Mouse (Mus musculus) heart, embryonic 14.5 days (tissue): Measurements from ENCODE around the gene Grid2. TPM values are rescaled to one million over a fixed set of nuclear protein-coding genes. Genes with fewer than 3 reads are reported as not detected.

ENCODE experiments used
- ATAC-seq: fragments of 200-750 bp; cut with Nextera tagmentation; 2 replicates; pipeline ENCODE4 v1.8.0; 2017; ENCODE audit warnings: low read depth, moderate TSS enrichment; ENCODE audit not compliant: insufficient number of reproducible peaks, insufficient read depth, low FRiP score
- H3K27ac ChIP-seq, 2 experiments: fragments of 200-500 bp in 1 of 2; fragments of 300-500 bp in 1 of 2; sonication (generic) in 1 of 2; replicated peaks in 1 of 2; 2 replicates each; pipeline ENCODE4 v1.5.1; 2012 to 2014; ENCODE audit warnings: low read depth in 2 of 2, low read length in 2 of 2, control low read depth in 1 of 2, mild to moderate bottlenecking in 1 of 2, mixed read lengths in 1 of 2; ENCODE audit not compliant: control insufficient read depth in 1 of 2, insufficient read depth in 1 of 2
- H3K27me3 ChIP-seq: fragments of 300-500 bp; sonication (generic); 2 replicates; pipeline ENCODE4 v1.6.1; 2014; ENCODE audit warnings: mild to moderate bottlenecking, low read length, control low read depth; ENCODE audit not compliant: control insufficient read depth, insufficient read depth
- H3K36me3 ChIP-seq: fragments of 300-500 bp; sonication (generic); 2 replicates; pipeline ENCODE4 v1.6.1; 2014; ENCODE audit warnings: mild to moderate bottlenecking, control low read depth, low read length, mixed read lengths; ENCODE audit not compliant: control insufficient read depth, insufficient read depth
- H3K4me1 ChIP-seq, 2 experiments: fragments of 200-500 bp in 1 of 2; fragments of 300-500 bp in 1 of 2; sonication (generic) in 1 of 2; 2 replicates each; pipeline ENCODE4 v1.6.1; 2012 to 2014; ENCODE audit warnings: low read length in 2 of 2, control low read depth in 1 of 2, mixed read lengths in 1 of 2; ENCODE audit not compliant: control insufficient read depth in 2 of 2, insufficient read depth in 2 of 2
- H3K4me2 ChIP-seq: fragments of 300-500 bp; sonication (generic); 2 replicates; pipeline ENCODE4 v1.6.1; 2014; ENCODE audit warnings: mild to moderate bottlenecking, low read length
- H3K4me3 ChIP-seq, 2 experiments: fragments of 200-500 bp in 1 of 2; fragments of 300-500 bp in 1 of 2; sonication (generic) in 1 of 2; 2 replicates each; pipeline ENCODE4 v1.5.1; 2012 to 2014; ENCODE audit warnings: low read length in 2 of 2, mild to moderate bottlenecking in 2 of 2, control low read depth in 1 of 2, low read depth in 1 of 2, moderate library complexity in 1 of 2; ENCODE audit not compliant: control insufficient read depth in 1 of 2, insufficient read depth in 1 of 2
- H3K9ac ChIP-seq: fragments of 300-500 bp; sonication (generic); 2 replicates; pipeline ENCODE4 v1.6.1; 2014; ENCODE audit warnings: mild to moderate bottlenecking, low read length
- H3K9me3 ChIP-seq: fragments of 300-500 bp; sonication (generic); 2 replicates; pipeline ENCODE4 v1.6.1; 2016; ENCODE audit warnings: low read length, control low read depth; ENCODE audit not compliant: control insufficient read depth
- WGBS: fragments of 180-500 bp; shearing (Covaris S2); extraction: QIAGEN DNeasy Blood & Tissue Kit; methylation state at CpG from one replicate; pipeline ENCODE4 v1.1.7; 2014; 5-methylcytosine and 5-hydroxymethylcytosine counted together
- polyA plus RNA-seq: library from polyadenylated mRNA; unstranded; fragments of >200 nt; fragmentation: Nextera tagmentation; extraction: Ambion mirVana; gene quantifications from 2 replicates; pipeline ENCODE4 v1.2.1, GENCODE M21; 2014

Gene Grid2
- polyA plus RNA-seq, 1 experiment from 2014 or later = 1.3 TPM

DNA sequence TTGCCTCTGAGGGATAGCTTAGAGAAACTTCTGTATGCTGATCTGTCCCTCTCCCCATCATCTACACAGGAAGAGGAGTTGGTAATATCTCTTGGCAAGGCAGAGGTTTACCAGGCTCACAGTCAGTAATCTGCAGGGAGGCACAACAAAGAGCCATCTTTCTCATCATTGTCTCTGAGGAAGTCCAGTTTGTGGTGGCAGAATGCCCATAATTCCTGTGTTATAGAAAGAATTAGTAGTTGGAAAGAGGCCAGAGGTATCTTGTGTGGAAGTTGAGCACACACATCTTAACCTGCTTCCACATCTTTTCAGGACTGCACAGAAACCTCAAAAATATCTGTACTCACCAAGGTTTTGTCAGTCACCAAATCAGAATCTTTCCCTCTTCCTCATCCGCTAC, 1071.3 kb downstream of the Grid2 start:
- 88% methylated on average over 1 of the region's 1 CpGs for WGBS
- H3K36me3 ChIP-seq = no peaks in the 10 kb centered on the region
- no peak overlapping the region for H3K4me2 ChIP-seq
- H3K9ac ChIP-seq = no peak overlapping the region
- no peaks in the 10 kb centered on the region for H3K9me3 ChIP-seq
- no peak for ATAC-seq
- no peak overlapping the region for H3K27ac ChIP-seq
- H3K27me3 ChIP-seq = no peaks in the 10 kb centered on the region
- no peak overlapping the region for H3K4me3 ChIP-seq
- H3K4me1 ChIP-seq = no peaks in the 10 kb centered on the region

DNA sequence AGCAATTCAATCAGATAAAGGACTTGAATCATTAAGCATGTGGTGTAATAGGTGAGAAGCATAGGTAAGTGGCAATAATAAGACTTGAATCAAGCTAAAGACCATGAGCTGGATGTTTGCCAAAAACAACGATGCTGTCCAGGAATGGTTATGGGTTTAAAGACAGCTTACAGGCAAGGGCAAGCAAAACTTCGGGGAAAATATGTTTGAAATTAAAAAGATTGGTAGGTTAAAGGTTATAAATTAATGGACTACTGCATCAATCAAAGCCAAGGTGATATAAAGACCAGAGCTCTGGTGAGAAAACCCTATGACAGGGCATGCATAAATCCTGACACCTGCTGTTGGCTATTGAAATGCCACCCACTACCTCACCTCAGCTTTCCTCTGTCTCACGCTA, 1072.2 kb downstream of the Grid2 start:
- no peaks in the 10 kb centered on the region for H3K9me3 ChIP-seq
- H3K27ac ChIP-seq = no peak overlapping the region
- H3K36me3 ChIP-seq = no peaks in the 10 kb centered on the region
- H3K27me3 ChIP-seq = no peaks in the 10 kb centered on the region
- no peak overlapping the region for H3K4me3 ChIP-seq
- no peak for ATAC-seq
- no peaks in the 10 kb centered on the region for H3K4me1 ChIP-seq
- H3K9ac ChIP-seq = no peak overlapping the region
- no peak overlapping the region for H3K4me2 ChIP-seq
- 71% methylated on average over 3 of the region's 3 CpGs for WGBS

DNA sequence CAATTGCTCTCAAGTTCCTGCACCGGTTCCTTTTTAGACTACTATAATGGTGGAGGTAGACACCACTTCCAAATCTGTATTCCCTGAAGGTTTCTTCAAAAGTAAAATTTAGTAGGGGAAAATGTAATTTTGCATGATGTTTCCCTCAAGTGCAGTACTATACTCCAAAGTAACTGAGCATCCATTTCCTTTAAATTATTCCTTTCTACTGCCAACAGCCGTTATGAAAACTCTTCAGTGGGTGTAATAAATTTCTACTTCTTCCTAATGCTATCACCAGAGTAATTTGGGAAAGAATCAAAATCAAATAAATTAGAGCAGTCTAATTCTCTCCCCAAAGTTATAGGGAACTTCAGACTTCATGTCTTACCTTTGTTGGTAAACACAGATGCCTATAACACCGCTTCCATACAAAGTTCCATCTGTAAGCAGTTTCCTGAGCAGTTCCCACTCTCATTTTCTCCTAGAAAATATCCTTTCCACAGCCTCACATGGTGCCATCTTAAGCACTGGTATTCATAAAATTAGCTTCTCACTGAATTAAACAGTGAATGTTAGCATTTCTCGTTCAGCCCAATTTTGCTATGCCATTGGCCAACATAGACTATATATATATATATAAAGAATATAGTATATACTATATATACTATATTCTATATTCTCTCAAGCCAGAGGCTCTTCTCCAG, 1142.9 kb downstream of the Grid2 start:
- no peak overlapping the region for H3K4me3 ChIP-seq
- no peaks in the 10 kb centered on the region for H3K4me1 ChIP-seq
- no peaks in the 10 kb centered on the region for H3K9me3 ChIP-seq
- H3K36me3 ChIP-seq = no peaks in the 10 kb centered on the region
- no peak overlapping the region for H3K9ac ChIP-seq
- ATAC-seq = no peak
- no peak overlapping the region for H3K27ac ChIP-seq
- no peaks in the 10 kb centered on the region for H3K27me3 ChIP-seq
- no peak overlapping the region for H3K4me2 ChIP-seq
- 76% methylated on average over 4 of the region's 4 CpGs for WGBS

DNA sequence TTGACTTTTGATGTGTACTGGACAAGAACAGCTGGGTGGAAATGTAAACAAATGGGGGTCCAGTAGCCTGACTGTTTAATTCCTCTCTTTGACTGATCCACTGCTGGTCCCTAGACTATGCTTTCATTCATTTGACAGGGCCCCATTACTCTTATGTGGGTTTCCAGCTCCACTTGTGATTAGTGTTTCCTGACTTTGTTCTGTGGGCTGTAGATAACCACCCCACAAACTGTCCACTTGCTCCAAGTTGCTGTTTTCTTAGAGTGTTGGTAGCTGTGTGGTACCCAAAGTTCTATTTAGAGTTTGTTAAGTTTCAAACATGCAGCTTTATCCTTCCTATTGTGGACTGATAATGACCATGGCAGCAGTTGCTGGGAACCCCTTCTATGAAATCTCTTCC, 1172.0 kb downstream of the Grid2 start:
- H3K36me3 ChIP-seq = no peaks in the 10 kb centered on the region
- no peaks in the 10 kb centered on the region for H3K9me3 ChIP-seq
- ATAC-seq = no peak
- no peak overlapping the region for H3K4me2 ChIP-seq
- no peak overlapping the region for H3K9ac ChIP-seq
- no peak overlapping the region for H3K27ac ChIP-seq
- no peaks in the 10 kb centered on the region for H3K27me3 ChIP-seq
- no peak overlapping the region for H3K4me3 ChIP-seq
- no peaks in the 10 kb centered on the region for H3K4me1 ChIP-seq

DNA sequence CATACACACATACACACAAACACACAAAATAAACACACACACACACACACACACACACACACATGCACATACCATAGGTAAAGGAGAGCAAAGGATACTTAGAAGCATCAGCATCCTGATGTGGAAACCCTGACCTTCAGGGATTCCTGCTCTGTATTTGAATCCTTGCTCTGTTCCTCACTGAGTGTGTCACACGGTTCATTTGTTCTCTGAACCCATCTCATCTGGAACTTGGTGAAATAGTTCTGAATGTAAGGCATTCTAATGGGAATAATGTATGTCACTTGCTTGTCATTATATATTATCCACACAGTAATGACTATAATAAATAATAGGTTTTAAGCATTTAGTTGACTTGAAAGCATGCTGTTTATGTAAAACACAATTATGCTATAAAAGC, 1173.2 kb downstream of the Grid2 start:
- Histone ChIP-seq H3K9ac (no peak overlapping the region), H3K9me3 (no peaks in the 10 kb centered on the region), H3K4me1 (no peaks in the 10 kb centered on the region), H3K36me3 (no peaks in the 10 kb centered on the region), H3K4me2 (no peak overlapping the region), H3K27ac (no peak overlapping the region), H3K27me3 (no peaks in the 10 kb centered on the region), H3K4me3 (no peak overlapping the region)
- 58% methylated on average over 1 of the region's 1 CpGs for WGBS
- ATAC-seq = no peak

DNA sequence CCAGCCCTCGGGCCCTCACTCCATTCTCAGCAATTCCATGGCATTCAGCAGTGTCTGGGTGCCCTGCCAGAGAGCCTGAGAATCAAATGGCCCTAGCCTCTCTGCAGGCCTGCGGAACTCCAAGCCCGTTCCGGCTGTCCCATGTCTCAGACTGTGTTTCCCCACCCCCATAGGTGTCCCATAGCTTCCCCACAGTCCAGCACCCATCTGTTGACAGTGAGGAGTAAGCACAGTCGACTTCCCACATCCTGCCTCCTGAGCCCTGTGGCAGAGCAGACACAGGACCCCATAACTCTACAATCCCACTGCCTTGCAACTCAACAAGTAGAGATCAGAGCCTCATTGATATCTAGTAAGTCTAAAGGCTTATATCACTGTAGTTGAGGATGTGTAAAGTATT, 1192.5 kb downstream of the Grid2 start:
- no peak for ATAC-seq
- Histone ChIP-seq H3K9ac (no peak overlapping the region), H3K27me3 (no peaks in the 10 kb centered on the region), H3K9me3 (no peaks in the 10 kb centered on the region), H3K4me1 (no peaks in the 10 kb centered on the region), H3K27ac (no peak overlapping the region), H3K4me3 (no peak overlapping the region), H3K4me2 (no peak overlapping the region), H3K36me3 (no peaks in the 10 kb centered on the region)
- 77% methylated on average over 5 of the region's 5 CpGs for WGBS

- 87% methylated on average over 4 of the region's 4 CpGs for WGBS
- H3K4me2 ChIP-seq = no peak overlapping the region
Observed at GRCm38 (mm10) chr6:64448864-64449355, 1193.2 kb downstream of the Grid2 start.

DNA sequence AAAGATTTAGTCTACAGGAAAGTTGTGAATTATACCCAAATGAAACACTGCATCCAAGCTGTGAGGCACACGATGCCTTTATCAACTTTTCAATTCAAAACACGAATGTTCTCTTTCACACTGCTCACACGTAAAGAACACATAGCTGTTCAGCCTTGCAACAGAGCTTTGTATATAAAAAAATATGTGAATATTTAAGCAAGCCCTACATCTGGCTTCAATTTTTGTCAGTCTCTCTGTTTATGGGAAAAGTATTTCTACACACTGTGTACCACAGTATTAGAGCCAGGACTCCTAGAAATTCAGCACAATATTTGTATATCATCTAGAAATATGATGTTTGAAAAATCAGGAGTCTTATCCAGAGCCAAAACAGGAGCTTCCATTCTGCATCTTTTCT, 1195.1 kb downstream of the Grid2 start:
- Histone ChIP-seq H3K4me3 (no peak overlapping the region), H3K27ac (no peak overlapping the region), H3K27me3 (no peaks in the 10 kb centered on the region), H3K9me3 (no peaks in the 10 kb centered on the region), H3K4me1 (no peaks in the 10 kb centered on the region), H3K36me3 (no peaks in the 10 kb centered on the region), H3K9ac (no peak overlapping the region), H3K4me2 (no peak overlapping the region)
- WGBS = 82% methylated on average over 3 of the region's 3 CpGs
- no peak for ATAC-seq

More at GRCm38 (mm10) chr6:64448864-64449355, 1193.2 kb downstream of the Grid2 start:
- no peak overlapping the region for H3K9ac ChIP-seq
- no peaks in the 10 kb centered on the region for H3K4me1 ChIP-seq
- no peaks in the 10 kb centered on the region for H3K27me3 ChIP-seq
- no peaks in the 10 kb centered on the region for H3K9me3 ChIP-seq
- H3K27ac ChIP-seq = no peak overlapping the region
- no peak overlapping the region for H3K4me3 ChIP-seq
- ATAC-seq = no peak
- no peaks in the 10 kb centered on the region for H3K36me3 ChIP-seq
